Mouse (Mus musculus): ENCODE measurements around the gene Prrt2. TPM values are rescaled to one million over a fixed set of nuclear protein-coding genes. Genes with fewer than 3 reads are reported as not detected.
A peak's percentile ranks its signal among the peaks of the same experiment; 100 is the strongest.

Prrt2 gene
- total and polyA plus RNA-seq, 2 experiments from 2014 or later, result 0.23 TPM; not detected in 1

- Histone ChIP-seq H3K27ac (ENCODE audit: low read depth) (peak overlapping the region; percentile 99), H3K4me3 (ENCODE audit: low read depth, low read length) (peak overlapping the region; percentile 91), H3K27me3 (ENCODE audit: control insufficient read depth, insufficient read depth, low read length) (no peaks in the 10 kb centered on the region), H3K9me3 (replicated peaks; ENCODE audit: control insufficient read depth, low read length) (no peaks in the 10 kb centered on the region), H3K4me2 (ENCODE audit: low read depth, low read length) (peak overlapping the region; percentile 96), H3K9ac (replicated peaks; ENCODE audit: low read depth, low read length) (peak overlapping the region; percentile 93), H3K4me1 (ENCODE audit: control insufficient read depth, insufficient read depth) (peaks cover 30% of the 10 kb centered on the region), H3K36me3 (replicated peaks; ENCODE audit: control insufficient read depth, insufficient read depth, low read length) (peaks cover 48% of the 10 kb centered on the region)
- no peak for TF ChIP-seq CTCF (IDR thresholded peaks at IDR 0.05; ENCODE audit: low read depth)
- TF ChIP-seq EP300 (IDR thresholded peaks at IDR 0.05; ENCODE audit: low read depth), result no peak
- WGBS, result under 1% methylated on average over 26 of the region's 48 CpGs
- DNase-seq (ENCODE audit: low spot score) (peak; percentile 63), ATAC-seq (ENCODE audit: insufficient read depth, low read depth) (peak; percentile 9)
These were observed 5.2 kb upstream of the Prrt2 start for GRCm38 (mm10) chr7:127026161-127026600.

DNA sequence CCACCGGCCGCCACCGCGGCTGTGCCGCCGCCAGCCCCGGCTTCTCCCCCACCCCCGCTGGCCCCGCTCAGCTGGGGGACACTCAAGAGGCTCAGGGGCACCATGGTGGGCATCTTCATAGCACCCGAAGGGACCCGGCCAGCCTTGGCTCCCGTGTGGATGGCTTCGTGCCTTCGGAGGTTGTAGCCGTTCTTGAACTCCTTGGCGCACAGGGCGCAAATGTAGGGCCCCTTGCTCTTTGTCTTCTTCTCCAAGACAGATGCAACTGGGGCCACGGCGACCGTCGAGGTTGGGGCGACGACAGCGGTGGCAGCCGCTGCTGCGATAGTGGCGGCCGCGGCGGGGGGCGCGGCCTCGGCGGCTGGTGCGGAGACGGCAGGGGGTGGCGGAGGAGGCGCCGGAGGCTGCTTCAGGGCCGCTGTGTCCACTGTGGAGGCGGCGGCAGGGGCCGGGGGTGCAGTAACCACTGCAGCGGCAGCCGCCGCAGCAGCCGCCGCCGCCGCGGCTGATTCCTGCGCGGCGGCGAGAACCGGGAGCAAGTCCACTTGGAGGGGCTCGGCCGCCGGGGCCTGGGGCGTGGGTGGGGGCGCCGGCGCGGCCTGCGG lies 4.6 kb upstream of the Prrt2 start:
- H3K4me1 ChIP-seq (ENCODE audit: control insufficient read depth, insufficient read depth), result peaks cover 35% of the 10 kb centered on the region
- DNase-seq (ENCODE audit: low spot score) (no peak), ATAC-seq (ENCODE audit: insufficient read depth, low read depth) (no peak)
- H3K4me3 ChIP-seq (ENCODE audit: low read depth, low read length), result peak overlapping the region; percentile 91
- H3K9me3 ChIP-seq (replicated peaks; ENCODE audit: control insufficient read depth, low read length), result no peaks in the 10 kb centered on the region
- WGBS, result under 1% methylated on average over 58 of the region's 65 CpGs
- H3K4me2 ChIP-seq (ENCODE audit: low read depth, low read length), result peak overlapping the region; percentile 96
- H3K27ac ChIP-seq (ENCODE audit: low read depth), result peak overlapping the region; percentile 99
- peak overlapping the region; percentile 93 for H3K9ac ChIP-seq (replicated peaks; ENCODE audit: low read depth, low read length)
- no peaks in the 10 kb centered on the region for H3K27me3 ChIP-seq (ENCODE audit: control insufficient read depth, insufficient read depth, low read length)
- TF ChIP-seq EP300 (IDR thresholded peaks at IDR 0.05; ENCODE audit: low read depth) (no peak), CTCF (IDR thresholded peaks at IDR 0.05; ENCODE audit: low read depth) (no peak)
- H3K36me3 ChIP-seq (replicated peaks; ENCODE audit: control insufficient read depth, insufficient read depth, low read length), result peaks cover 43% of the 10 kb centered on the region

- no peaks in the 10 kb centered on the region for H3K9me3 ChIP-seq (replicated peaks; ENCODE audit: control insufficient read depth, low read length)
- H3K4me3 ChIP-seq (ENCODE audit: low read depth, low read length), result peak overlapping the region; percentile 91
- peaks cover 39% of the 10 kb centered on the region for H3K4me1 ChIP-seq (ENCODE audit: control insufficient read depth, insufficient read depth)
- H3K9ac ChIP-seq (replicated peaks; ENCODE audit: low read depth, low read length), result peak overlapping the region; percentile 93
- WGBS, result 1% methylated on average over 30 of the region's 30 CpGs
- H3K36me3 ChIP-seq (replicated peaks; ENCODE audit: control insufficient read depth, insufficient read depth, low read length), result peaks cover 36% of the 10 kb centered on the region
- TF ChIP-seq CTCF (IDR thresholded peaks at IDR 0.05; ENCODE audit: low read depth) (peak; percentile 73), EP300 (IDR thresholded peaks at IDR 0.05; ENCODE audit: low read depth) (0 out of 2 replicates have a peak, but pooled peaks have one; percentile 31)
- H3K27ac ChIP-seq (ENCODE audit: low read depth), result peak overlapping the region; percentile 99
- ATAC-seq (ENCODE audit: insufficient read depth, low read depth) (peak; percentile 22), DNase-seq (ENCODE audit: low spot score) (peak; percentile 88)
- peak overlapping the region; percentile 96 for H3K4me2 ChIP-seq (ENCODE audit: low read depth, low read length)
- no peaks in the 10 kb centered on the region for H3K27me3 ChIP-seq (ENCODE audit: control insufficient read depth, insufficient read depth, low read length)
These were observed 3.9 kb upstream of the Prrt2 start for GRCm38 (mm10) chr7:127024755-127025555.

DNA sequence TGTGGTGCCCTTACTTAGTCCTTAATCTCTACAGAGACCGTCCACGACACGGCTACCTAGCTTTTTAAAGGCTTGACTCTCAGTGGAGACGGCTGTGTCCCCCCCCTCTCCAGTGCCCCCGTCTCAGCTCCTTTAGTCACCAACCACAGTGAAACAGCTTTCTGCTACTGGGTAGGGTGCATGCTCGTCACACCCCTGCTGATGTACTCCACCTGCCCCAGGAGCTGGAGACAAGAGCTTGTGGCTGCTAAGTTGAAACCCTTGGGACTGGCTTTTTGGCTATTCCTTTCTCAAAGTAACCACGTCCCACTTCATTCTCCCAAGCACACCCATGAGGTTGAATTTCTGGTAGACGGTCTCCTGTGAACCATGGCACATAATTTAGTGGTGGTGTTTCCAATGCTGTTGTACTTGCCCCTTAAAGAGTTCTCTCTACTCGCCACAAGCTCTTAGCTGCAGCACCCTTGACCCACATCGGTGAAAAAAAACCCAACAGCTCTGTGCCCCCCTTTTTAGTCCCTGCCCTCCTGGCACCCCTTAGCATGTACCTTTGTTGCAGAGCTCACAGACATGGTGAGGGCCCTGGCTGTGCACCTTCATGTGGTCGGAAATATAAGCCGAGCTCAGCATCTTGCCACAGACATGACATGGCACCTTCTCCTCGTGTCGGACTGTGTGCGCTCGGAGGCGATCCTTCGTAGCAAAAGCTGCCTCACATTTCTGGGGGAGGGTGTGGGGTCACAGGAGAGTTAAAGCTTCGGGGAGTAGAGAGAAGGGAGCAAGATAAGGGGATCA lies 3.1 kb upstream of the Prrt2 start:
- Histone ChIP-seq H3K9me3 (replicated peaks; ENCODE audit: control insufficient read depth, low read length) (no peaks in the 10 kb centered on the region), H3K27ac (ENCODE audit: low read depth) (peak overlapping the region; percentile 99; the same call in 1 of the 2 replicates), H3K4me2 (ENCODE audit: low read depth, low read length) (peak overlapping the region; percentile 96), H3K36me3 (replicated peaks; ENCODE audit: control insufficient read depth, insufficient read depth, low read length) (peaks cover 32% of the 10 kb centered on the region), H3K4me3 (ENCODE audit: low read depth, low read length) (peak overlapping the region; percentile 91), H3K4me1 (ENCODE audit: control insufficient read depth, insufficient read depth) (peaks cover 39% of the 10 kb centered on the region), H3K27me3 (ENCODE audit: control insufficient read depth, insufficient read depth, low read length) (no peaks in the 10 kb centered on the region), H3K9ac (replicated peaks; ENCODE audit: low read depth, low read length) (peak overlapping the region; percentile 47)
- no peak for ATAC-seq (ENCODE audit: insufficient read depth, low read depth)
- 27% methylated on average over 19 of the region's 19 CpGs for WGBS
- no peak for DNase-seq (ENCODE audit: low spot score)
- TF ChIP-seq EP300 (IDR thresholded peaks at IDR 0.05; ENCODE audit: low read depth) (no peak), CTCF (IDR thresholded peaks at IDR 0.05; ENCODE audit: low read depth) (no peak)

GRCm38 (mm10) chr7:127023272-127023691 lies 2.3 kb upstream of the Prrt2 start:
- peaks cover 39% of the 10 kb centered on the region for H3K4me1 ChIP-seq (ENCODE audit: control insufficient read depth, insufficient read depth)
- WGBS, result 77% methylated on average over 13 of the region's 13 CpGs
- no peak for DNase-seq (ENCODE audit: low spot score)
- H3K36me3 ChIP-seq (replicated peaks; ENCODE audit: control insufficient read depth, insufficient read depth, low read length), result peaks cover 27% of the 10 kb centered on the region
- H3K27me3 ChIP-seq (ENCODE audit: control insufficient read depth, insufficient read depth, low read length), result no peaks in the 10 kb centered on the region
- ATAC-seq (ENCODE audit: insufficient read depth, low read depth), result no peak
- H3K27ac ChIP-seq (ENCODE audit: low read depth), result no peak overlapping the region
- H3K4me3 ChIP-seq (ENCODE audit: low read depth, low read length), result no peak overlapping the region
- peak overlapping the region; percentile 96; the same call in 1 of the 2 replicates for H3K4me2 ChIP-seq (ENCODE audit: low read depth, low read length)
- H3K9me3 ChIP-seq (replicated peaks; ENCODE audit: control insufficient read depth, low read length), result no peaks in the 10 kb centered on the region
- no peak overlapping the region for H3K9ac ChIP-seq (replicated peaks; ENCODE audit: low read depth, low read length)
- no peak for TF ChIP-seq EP300 (IDR thresholded peaks at IDR 0.05; ENCODE audit: low read depth)

Measured in heart, postnatal 0 days (tissue).